Mouse (Mus musculus) megakaryocyte, embryonic 14.5 days (primary cell): Measurements from ENCODE around the gene Rps9.
"Not testable (repeated sequence)": the region's sequence is repeated elsewhere in the genome, so short reads cannot be mapped to it uniquely, and the experiment has no call there.

Source experiments
- FLI1 ChIP-seq: IDR thresholded peaks from 2 replicates; pipeline ENCODE4 v1.6.1; 2012; ENCODE audit warnings: low read length, inconsistent platforms, mixed read lengths
- GATA1 ChIP-seq: IDR thresholded peaks from 3 replicates; pipeline ENCODE4 v1.6.1; 2012; ENCODE audit warnings: mixed read lengths, low read length, inconsistent platforms, borderline replicate concordance

DNA sequence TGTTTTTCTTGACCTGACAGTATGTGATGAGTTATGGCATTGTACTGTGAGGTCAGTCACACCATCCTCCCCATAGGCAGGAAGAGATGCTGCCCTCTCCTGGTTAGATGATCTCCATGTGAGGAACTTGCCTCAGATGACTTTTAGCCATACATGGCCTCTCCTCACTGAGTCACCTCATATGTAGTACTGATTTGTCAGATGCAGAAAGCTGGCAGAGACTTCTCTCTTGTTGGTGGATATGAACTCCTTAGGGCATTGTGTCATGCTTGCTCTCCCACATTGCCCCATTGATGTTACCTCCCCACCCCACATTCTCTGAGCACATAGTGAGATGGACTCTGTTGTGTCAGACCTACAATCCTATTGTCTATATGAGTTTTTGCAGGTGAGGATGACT, 21.7 kb downstream of the Rps9 start:
- not testable (repeated sequence) for TF ChIP-seq GATA1, FLI1
